Mouse (Mus musculus) small intestine, adult 2 months (tissue): ENCODE results near the gene Mrpl37.

Experiments
- CTCF ChIP-seq: fragments of 200-500 bp; IDR thresholded peaks from 2 replicates; pipeline ENCODE4 v1.5.1; 2012; ENCODE audit warnings: low read depth, mild to moderate bottlenecking, control low read depth, inconsistent platforms, low read length, moderate library complexity, mixed read lengths; ENCODE audit not compliant: insufficient replicate concordance, insufficient read length; ENCODE audit errors: extremely low read depth
- POLR2A ChIP-seq: fragments of 200-500 bp; IDR thresholded peaks from 2 replicates; pipeline ENCODE4 v1.6.1; 2012; ENCODE audit warnings: low read depth, mild to moderate bottlenecking, control low read depth, inconsistent platforms, low read length, moderate library complexity

DNA sequence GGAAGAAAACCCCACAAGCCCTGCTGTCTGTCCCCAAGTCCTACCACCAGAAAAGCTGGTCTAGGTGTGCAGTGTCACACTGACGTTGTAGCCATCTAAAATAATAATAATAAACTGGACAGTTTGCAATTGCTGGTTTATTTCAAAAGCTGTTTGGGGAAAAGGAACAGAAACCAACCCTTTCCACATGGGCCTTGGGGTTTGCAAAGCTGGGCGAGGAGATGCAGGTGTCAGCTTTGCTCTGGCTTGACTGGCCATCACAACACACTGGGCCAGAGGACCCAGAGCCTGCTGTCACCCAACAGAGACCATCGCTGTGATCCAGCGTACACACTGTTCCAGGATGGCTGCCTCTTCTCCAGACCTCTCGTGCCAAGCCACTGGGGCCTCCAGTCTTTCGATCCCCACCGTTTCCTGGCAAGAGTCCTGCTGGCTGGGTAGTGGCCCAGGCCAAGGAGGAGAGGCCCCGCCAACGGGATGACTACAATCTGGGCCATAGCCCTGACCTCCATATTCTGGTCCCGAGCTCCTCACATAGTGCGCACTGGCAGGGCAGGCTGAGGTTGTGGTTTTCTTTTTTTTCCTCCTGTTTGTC lies 18.0 kb downstream of the Mrpl37 start:
- TF ChIP-seq POLR2A (no peak), CTCF (no peak)
